Comparison of ENCODE assay signal across 10 mouse cellular contexts in genomic region chr13:71157656-71158299, GRCm38 (mm10).
DNase-seq lines count a peak whose midpoint lies in the region; ATAC-seq and TF ChIP-seq lines count a peak whose summit lies in the region.
"Had no signal": no experiment of that assay in that cellular context is flagged by ENCODE, and none has a peak within 500 bp of the region (broad histone marks: within the 10 kb centered on the region; RNA-seq: fewer than 3 reads in every experiment).

No protein-coding gene starts in this region.

- H3K4me2 ChIP-seq in forebrain, embryonic 16.5 days (ENCODE audit: low read length): peak overlapping the region; percentile 66
- peak overlapping the region; percentile 50 for H3K4me2 ChIP-seq in midbrain, embryonic 15.5 days

- 0 out of 2 replicates have a peak overlapping the region, but pooled peaks have one; percentile 32 for H3K27ac ChIP-seq in heart, embryonic 10.5 days
- H3K27ac ChIP-seq in forebrain, embryonic 16.5 days (ENCODE audit: low read length): no peak overlapping the region
- peak overlapping the region; percentile 39 for H3K27ac ChIP-seq in midbrain, embryonic 15.5 days

- no peaks in the 10 kb centered on the region for H3K27me3 ChIP-seq in heart, embryonic 10.5 days (ENCODE audit: insufficient read depth, poor library complexity, severe bottlenecking)
- peaks cover 2% of the 10 kb centered on the region; the same call in 1 of the 2 replicates for H3K27me3 ChIP-seq in forebrain, embryonic 16.5 days (replicated peaks; ENCODE audit: control insufficient read depth, insufficient read depth, low read length)
- H3K27me3 ChIP-seq in midbrain, embryonic 15.5 days (replicated peaks): peaks cover 17% of the 10 kb centered on the region; the same call in 1 of the 2 replicates

- WGBS in heart, embryonic 10.5 days: 64% methylated on average over 14 of the region's 14 CpGs
- WGBS in forebrain, embryonic 16.5 days: 15% methylated on average over 14 of the region's 14 CpGs
- WGBS in midbrain, embryonic 15.5 days: 10% methylated on average over 14 of the region's 14 CpGs

- peak overlapping the region; percentile 37 for H3K9ac ChIP-seq in forebrain, embryonic 16.5 days (replicated peaks; ENCODE audit: low read depth, low read length)
- H3K9ac ChIP-seq in midbrain, embryonic 15.5 days: no peak overlapping the region; the same call in 1 of the 2 replicates

- no peak for TF ChIP-seq CTCF in brain, embryonic 14.5 days (IDR thresholded peaks at IDR 0.05; ENCODE audit: borderline replicate concordance, extremely low read depth, insufficient read depth, insufficient read length)

- ATAC-seq in forebrain, embryonic 16.5 days: 0 out of 2 replicates have a peak, but pooled peaks have one; percentile 47
- no peak for ATAC-seq in midbrain, embryonic 15.5 days (replicated peaks)

- no peaks in the 10 kb centered on the region for H3K4me1 ChIP-seq in heart, embryonic 10.5 days
- peaks cover 20% of the 10 kb centered on the region for H3K4me1 ChIP-seq in forebrain, embryonic 16.5 days (replicated peaks; ENCODE audit: control insufficient read depth, insufficient read depth, low read length)
- H3K4me1 ChIP-seq in midbrain, embryonic 15.5 days: peaks cover 19% of the 10 kb centered on the region

- no peak for DNase-seq in heart, embryonic 10.5 days (ENCODE audit: low spot score)
- DNase-seq in heart, postnatal 4 days: no peak
- DNase-seq in brain, embryonic 14.5 days (ENCODE audit: low read depth): peak; percentile 61
- DNase-seq in adrenal gland, adult 8-10 months: no peak
- no peak for DNase-seq in adrenal gland, postnatal 4 days (ENCODE audit: low spot score in 2 of 2)
- DNase-seq in right cerebral cortex, postnatal 25 days: no peak
- DNase-seq: kidney, adult 8-10 months; thymus, postnatal 25 days had no signal

- H3K4me3 ChIP-seq in heart, embryonic 10.5 days: no peak overlapping the region
- no peak overlapping the region; the same call in 1 of the 2 replicates for H3K4me3 ChIP-seq in forebrain, embryonic 16.5 days (replicated peaks; ENCODE audit: low read length)
- peak overlapping the region; percentile 22; the same call in 1 of the 2 replicates for H3K4me3 ChIP-seq in midbrain, embryonic 15.5 days

- no peak for TF ChIP-seq POLR2A in brain, embryonic 14.5 days (IDR thresholded peaks at IDR 0.05; ENCODE audit: borderline replicate concordance, extremely low read depth, insufficient read depth, insufficient read length, poor library complexity, severe bottlenecking)

- H3K9me3 ChIP-seq in heart, embryonic 10.5 days: no peaks in the 10 kb centered on the region
- no peaks in the 10 kb centered on the region for H3K9me3 ChIP-seq in forebrain, embryonic 16.5 days (ENCODE audit: control insufficient read depth, low read length)
- no peaks in the 10 kb centered on the region for H3K9me3 ChIP-seq in midbrain, embryonic 15.5 days

- no peaks in the 10 kb centered on the region for H3K36me3 ChIP-seq in heart, embryonic 10.5 days
- no peaks in the 10 kb centered on the region for H3K36me3 ChIP-seq in forebrain, embryonic 16.5 days (ENCODE audit: control insufficient read depth, insufficient read depth)
- H3K36me3 ChIP-seq in midbrain, embryonic 15.5 days (replicated peaks): no peaks in the 10 kb centered on the region
